Mouse (Mus musculus): ENCODE measurements around the gene Plpp2. TPM values are rescaled to one million over a fixed set of nuclear protein-coding genes. Genes with fewer than 3 reads are reported as not detected.

Gene Plpp2
- 19.3 and 25.7 TPM in 2 replicates for polyA plus RNA-seq (2016; fragmentation: Nextera tagmentation; extraction: Ambion mirVana)

DNA sequence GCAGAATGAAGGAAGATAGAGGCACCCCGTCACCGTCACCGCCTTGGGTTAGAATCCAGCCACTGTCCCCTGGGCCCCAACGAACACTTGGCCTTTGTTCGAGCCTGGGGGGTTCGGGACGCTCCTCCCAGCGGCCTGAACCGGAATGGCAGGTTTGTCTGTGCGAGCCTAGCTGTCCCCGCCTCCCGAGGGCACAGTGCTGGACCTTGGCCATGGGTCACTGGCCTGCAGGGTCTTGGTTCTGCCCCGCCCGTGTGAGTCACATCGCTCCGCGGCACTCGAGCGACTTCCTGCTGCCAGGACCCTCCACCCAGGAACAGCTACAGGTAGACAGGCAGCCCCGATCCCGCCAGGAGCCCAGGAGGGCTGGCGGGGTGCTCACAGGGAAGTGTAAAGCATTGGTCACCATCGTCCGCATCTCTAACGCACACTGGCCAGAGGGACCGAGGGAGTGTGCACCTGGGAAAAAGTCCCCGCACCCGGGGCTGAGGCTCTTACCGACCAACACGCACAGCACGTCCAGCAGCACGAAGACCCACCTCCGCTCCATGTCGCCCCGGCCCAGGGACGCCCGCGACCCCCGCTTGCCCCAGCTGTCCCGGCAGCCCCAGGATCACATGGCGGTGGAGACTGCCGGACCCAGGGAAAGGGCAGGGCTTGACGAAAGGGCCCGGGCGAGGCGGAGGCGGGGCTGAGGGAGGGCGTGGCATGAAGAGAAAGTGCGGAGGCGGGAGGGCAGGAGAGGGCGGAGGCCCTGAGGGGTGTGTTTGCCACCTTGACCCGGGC, at the start of gene Plpp2:
Gene Plpp2, minus strand, starts transcription at position 671 of the 786 bp plus-strand sequence.
- Histone ChIP-seq H3K4me3 (peak within 1 kb of the TSS; percentile 62), H3K27ac (peak within 1 kb of the TSS; percentile 83), H3K4me1 (replicated peaks) (peaks cover 21% of the 10 kb centered on the region), H3K27me3 (ENCODE audit: insufficient read depth, poor library complexity, severe bottlenecking) (peaks cover 24% of the 10 kb centered on the region), H3K9me3 (no peaks in the 10 kb centered on the region), H3K36me3 (peaks cover 7% of the 10 kb centered on the region)
- DNase-seq (ENCODE audit: low spot score): peak; percentile 84
- under 1% methylated on average over 52 of the region's 52 CpGs for WGBS

DNA sequence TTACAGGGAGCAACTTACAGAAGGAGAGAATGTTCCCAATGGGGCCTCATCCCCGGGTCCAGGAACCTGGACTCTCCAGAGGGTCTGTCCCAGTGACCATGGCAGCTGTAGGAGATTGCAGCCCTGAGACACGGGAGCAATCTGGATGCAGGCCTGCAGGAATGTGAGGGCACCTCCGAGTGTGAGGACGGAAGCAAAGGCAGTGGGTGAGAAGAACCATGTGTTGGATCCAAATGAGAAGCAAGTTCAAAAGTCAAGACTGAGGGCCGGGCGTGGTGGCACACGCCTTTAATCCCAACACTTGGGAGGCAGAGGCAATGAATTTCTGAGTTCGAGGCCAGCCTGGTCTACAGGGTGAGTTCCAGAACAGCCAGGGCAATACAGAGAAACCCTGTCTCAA, 47.9 kb upstream of the Plpp2 start:
- Histone ChIP-seq H3K27me3 (ENCODE audit: insufficient read depth, poor library complexity, severe bottlenecking) (peaks cover 4% of the 10 kb centered on the region; the same call in 1 of the 2 replicates), H3K36me3 (no peaks in the 10 kb centered on the region), H3K27ac (no peak overlapping the region), H3K4me3 (no peak overlapping the region), H3K4me1 (replicated peaks) (0 out of 2 replicates have a peak, but pooled peaks cover 5% of the 10 kb centered on the region), H3K9me3 (no peaks in the 10 kb centered on the region)
- WGBS: 89% methylated on average over 8 of the region's 8 CpGs
- no peak for DNase-seq (ENCODE audit: low spot score)

DNA sequence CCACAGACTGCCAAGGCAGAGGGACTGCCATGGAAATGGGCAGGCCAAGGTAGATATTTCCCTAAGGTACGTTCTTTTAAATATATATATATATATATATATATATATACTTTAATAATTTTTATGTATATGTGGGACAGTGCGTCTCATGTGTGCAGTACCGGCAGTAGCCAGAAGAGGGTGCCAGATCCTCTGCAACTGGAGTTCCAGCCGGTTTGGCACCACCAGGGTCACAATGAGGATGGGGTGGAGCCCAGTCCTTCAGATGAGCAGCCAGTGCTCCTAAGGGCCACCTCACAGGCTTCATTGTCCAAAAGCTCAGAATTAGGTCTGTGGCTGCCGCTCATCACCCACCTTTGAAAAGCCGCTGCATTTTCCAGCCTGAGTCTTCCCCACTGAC, 47.2 kb upstream of the Plpp2 start:
- H3K4me1 ChIP-seq (replicated peaks): 0 out of 2 replicates have a peak, but pooled peaks cover 5% of the 10 kb centered on the region
- no peaks in the 10 kb centered on the region for H3K36me3 ChIP-seq
- H3K4me3 ChIP-seq: no peak overlapping the region
- H3K27me3 ChIP-seq (ENCODE audit: insufficient read depth, poor library complexity, severe bottlenecking): peaks cover 4% of the 10 kb centered on the region; the same call in 1 of the 2 replicates
- 40% methylated on average over 6 of the region's 6 CpGs for WGBS
- peak; percentile 69 for DNase-seq (ENCODE audit: low spot score)
- H3K27ac ChIP-seq: no peak overlapping the region
- no peaks in the 10 kb centered on the region for H3K9me3 ChIP-seq

DNA sequence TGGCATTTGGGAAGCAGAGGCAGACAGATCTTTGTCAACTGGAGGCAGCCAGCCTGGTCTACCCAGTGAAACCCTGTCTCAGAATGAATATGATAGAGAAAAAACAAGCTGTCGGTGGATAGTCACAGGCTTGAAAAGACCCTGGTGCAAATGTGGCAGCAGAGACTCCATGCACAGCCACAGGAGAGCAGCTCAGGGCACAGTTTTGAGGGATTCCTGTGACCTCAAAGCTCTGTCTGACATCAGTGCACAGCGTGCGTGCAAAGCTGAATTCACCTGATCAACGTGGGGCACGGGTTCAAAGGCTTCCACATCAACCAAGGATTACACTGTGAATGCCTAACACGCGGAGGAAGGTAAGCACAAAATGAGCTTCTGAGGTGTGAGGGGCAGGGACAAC, 46.8 kb upstream of the Plpp2 start:
- Histone ChIP-seq H3K36me3 (no peaks in the 10 kb centered on the region), H3K27ac (no peak overlapping the region), H3K9me3 (no peaks in the 10 kb centered on the region), H3K27me3 (ENCODE audit: insufficient read depth, poor library complexity, severe bottlenecking) (peaks cover 4% of the 10 kb centered on the region; the same call in 1 of the 2 replicates), H3K4me1 (replicated peaks) (0 out of 2 replicates have a peak, but pooled peaks cover 5% of the 10 kb centered on the region), H3K4me3 (no peak overlapping the region)
- DNase-seq (ENCODE audit: low spot score): no peak
- WGBS: 69% methylated on average over 7 of the region's 7 CpGs

DNA sequence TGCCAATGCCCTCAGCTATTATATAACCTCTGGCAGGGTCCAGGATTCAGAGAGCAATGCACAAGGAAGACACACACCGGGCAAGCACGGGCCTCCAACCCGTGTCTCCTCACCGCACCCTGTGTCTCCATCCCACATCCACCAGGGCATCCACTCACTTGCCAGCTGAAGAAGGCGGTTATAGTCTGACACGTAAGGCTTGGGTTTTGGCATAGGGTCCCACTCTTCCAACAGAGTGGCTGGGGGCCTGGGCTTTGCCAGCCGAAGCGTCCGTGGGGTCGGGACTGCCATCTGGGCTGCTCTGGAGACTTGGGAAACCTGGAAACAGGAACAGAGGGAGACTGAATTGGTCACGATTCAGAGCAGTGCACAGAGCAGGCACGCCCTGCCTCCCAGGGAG, 46.2 kb upstream of the Plpp2 start:
- no peak overlapping the region for H3K27ac ChIP-seq
- H3K4me1 ChIP-seq (replicated peaks): 0 out of 2 replicates have a peak, but pooled peaks cover 5% of the 10 kb centered on the region

DNA sequence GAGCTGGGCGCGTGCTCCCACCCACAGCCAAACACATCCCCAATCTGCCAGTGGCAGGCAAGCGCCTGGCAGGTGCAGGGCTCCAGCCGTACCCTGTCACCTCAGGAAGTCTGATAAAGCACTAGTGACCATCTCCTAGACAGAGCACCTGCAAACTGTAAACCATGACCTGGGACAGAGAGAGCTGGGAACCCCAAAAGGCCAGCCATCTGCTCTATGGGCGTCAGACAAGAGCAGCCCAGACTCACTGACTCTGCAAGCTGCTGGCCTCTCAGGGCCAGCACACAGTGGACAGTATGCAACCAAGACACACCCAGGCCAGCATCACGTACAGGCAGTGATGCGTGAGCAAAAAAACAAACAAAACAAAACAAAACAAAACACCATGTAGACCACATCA, 45.3 kb upstream of the Plpp2 start:
- no peak for DNase-seq (ENCODE audit: low spot score)
- Histone ChIP-seq H3K4me1 (replicated peaks) (0 out of 2 replicates have a peak, but pooled peaks cover 5% of the 10 kb centered on the region), H3K4me3 (no peak overlapping the region), H3K9me3 (no peaks in the 10 kb centered on the region), H3K36me3 (no peaks in the 10 kb centered on the region), H3K27me3 (ENCODE audit: insufficient read depth, poor library complexity, severe bottlenecking) (peaks cover 4% of the 10 kb centered on the region; the same call in 1 of the 2 replicates), H3K27ac (no peak overlapping the region)
- 78% methylated on average over 7 of the region's 7 CpGs for WGBS

More for the DNA sequence above, 46.2 kb upstream of the Plpp2 start:
- Histone ChIP-seq H3K9me3 (no peaks in the 10 kb centered on the region), H3K27me3 (ENCODE audit: insufficient read depth, poor library complexity, severe bottlenecking) (peaks cover 4% of the 10 kb centered on the region; the same call in 1 of the 2 replicates), H3K36me3 (no peaks in the 10 kb centered on the region), H3K4me3 (no peak overlapping the region)
- no peak for DNase-seq (ENCODE audit: low spot score)
- 85% methylated on average over 12 of the region's 12 CpGs for WGBS

DNA sequence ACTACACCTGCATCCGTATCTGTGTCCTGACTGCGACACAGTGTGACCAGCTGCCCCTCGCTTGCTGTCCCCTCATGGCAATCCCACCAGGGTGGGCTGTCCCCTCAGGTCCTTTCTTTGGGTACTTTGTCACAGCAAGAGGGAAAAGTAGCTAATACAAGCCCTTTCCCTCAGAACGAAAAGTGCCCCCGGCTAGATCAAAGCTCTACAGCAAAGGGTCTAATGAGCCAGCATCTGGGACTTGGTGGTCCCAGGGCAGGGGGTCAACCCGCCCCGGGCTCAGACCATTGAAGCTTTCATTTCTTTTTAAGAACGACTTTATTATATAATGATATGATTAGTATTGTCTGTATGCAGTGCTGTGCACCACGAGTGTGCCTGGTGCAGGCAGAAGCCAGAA, 44.7 kb upstream of the Plpp2 start:
- H3K4me1 ChIP-seq (replicated peaks): 0 out of 2 replicates have a peak, but pooled peaks cover 5% of the 10 kb centered on the region
- 64% methylated on average over 9 of the region's 9 CpGs for WGBS
- no peak overlapping the region for H3K27ac ChIP-seq
- no peak for DNase-seq (ENCODE audit: low spot score)
- peaks cover 4% of the 10 kb centered on the region; the same call in 1 of the 2 replicates for H3K27me3 ChIP-seq (ENCODE audit: insufficient read depth, poor library complexity, severe bottlenecking)
- no peaks in the 10 kb centered on the region for H3K9me3 ChIP-seq
- H3K4me3 ChIP-seq: no peak overlapping the region
- H3K36me3 ChIP-seq: no peaks in the 10 kb centered on the region

DNA sequence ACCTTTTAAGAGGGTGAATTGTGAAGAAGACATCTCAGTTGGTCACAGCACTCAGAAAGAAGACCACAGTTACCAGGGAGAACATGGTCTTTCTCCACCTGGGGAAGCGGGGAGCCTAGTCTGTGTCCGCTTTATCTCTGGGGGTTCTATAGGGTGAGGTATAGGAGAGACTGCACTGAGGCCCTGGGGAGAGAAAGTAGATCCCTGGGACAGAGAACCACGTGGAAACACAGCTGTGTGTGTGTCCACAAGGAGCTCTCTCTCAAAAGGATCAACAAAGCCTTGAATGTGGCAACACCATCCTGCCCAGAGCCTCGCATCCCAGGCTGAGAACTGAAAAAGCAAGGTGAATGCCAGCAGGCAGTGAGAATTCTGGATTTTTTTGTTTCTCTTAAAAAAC, 43.8 kb upstream of the Plpp2 start:
- DNase-seq (ENCODE audit: low spot score): no peak
- Histone ChIP-seq H3K4me1 (replicated peaks) (0 out of 2 replicates have a peak, but pooled peaks cover 5% of the 10 kb centered on the region), H3K4me3 (no peak overlapping the region), H3K27me3 (ENCODE audit: insufficient read depth, poor library complexity, severe bottlenecking) (peaks cover 4% of the 10 kb centered on the region; the same call in 1 of the 2 replicates), H3K27ac (no peak overlapping the region), H3K9me3 (no peaks in the 10 kb centered on the region), H3K36me3 (no peaks in the 10 kb centered on the region)
- WGBS: 71% methylated on average over 4 of the region's 4 CpGs

DNA sequence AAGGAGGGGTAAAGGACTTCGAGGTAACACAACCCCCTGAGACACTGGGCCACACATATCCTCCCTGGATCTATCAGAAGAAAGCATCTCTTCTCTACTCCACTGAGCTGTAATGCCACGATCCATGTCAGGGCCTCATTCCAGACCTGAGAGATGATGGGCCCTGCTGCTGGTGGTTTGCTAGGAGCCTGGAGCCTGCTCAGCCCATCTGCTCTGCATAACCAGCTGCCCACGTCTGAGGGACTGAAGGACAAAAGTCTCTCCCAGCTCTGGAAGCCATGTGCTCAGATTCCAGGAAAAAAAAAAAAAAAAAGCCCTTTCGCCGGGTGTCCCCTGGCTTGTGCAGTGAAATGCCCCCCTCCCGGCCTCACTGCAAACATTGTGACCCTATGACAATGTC, 42.2 kb upstream of the Plpp2 start:
- Histone ChIP-seq H3K27ac (no peak overlapping the region), H3K36me3 (no peaks in the 10 kb centered on the region), H3K4me1 (replicated peaks) (0 out of 2 replicates have a peak, but pooled peaks cover 5% of the 10 kb centered on the region), H3K9me3 (no peaks in the 10 kb centered on the region), H3K4me3 (no peak overlapping the region), H3K27me3 (ENCODE audit: insufficient read depth, poor library complexity, severe bottlenecking) (no peaks in the 10 kb centered on the region; the same call in 1 of the 2 replicates)
- WGBS: 75% methylated on average over 6 of the region's 6 CpGs
- no peak for DNase-seq (ENCODE audit: low spot score)

DNA sequence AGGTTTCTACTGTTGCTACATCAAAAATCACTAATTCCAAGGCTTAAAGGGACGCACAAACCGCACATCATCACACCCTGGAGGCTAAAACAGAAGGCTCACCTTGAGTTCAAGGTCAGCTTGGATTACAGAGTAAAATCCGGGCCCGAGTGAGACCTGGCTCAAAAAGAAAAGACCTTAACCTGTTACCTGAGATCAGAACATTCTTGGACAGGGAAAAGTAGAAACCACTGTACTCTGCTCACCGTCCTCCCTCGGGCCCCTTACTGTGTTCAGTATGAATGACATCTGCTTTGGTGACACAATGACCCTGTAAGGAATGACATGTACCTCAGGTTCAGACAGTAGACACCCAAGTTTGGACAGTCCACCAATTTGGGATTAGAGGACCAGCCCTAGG, 41.2 kb upstream of the Plpp2 start:
- Histone ChIP-seq H3K27me3 (ENCODE audit: insufficient read depth, poor library complexity, severe bottlenecking) (no peaks in the 10 kb centered on the region; the same call in 1 of the 2 replicates), H3K9me3 (no peaks in the 10 kb centered on the region), H3K4me1 (replicated peaks) (0 out of 2 replicates have a peak, but pooled peaks cover 5% of the 10 kb centered on the region), H3K4me3 (no peak overlapping the region), H3K27ac (no peak overlapping the region), H3K36me3 (no peaks in the 10 kb centered on the region)
- WGBS: 94% methylated on average over 6 of the region's 6 CpGs
- no peak for DNase-seq (ENCODE audit: low spot score)

DNA sequence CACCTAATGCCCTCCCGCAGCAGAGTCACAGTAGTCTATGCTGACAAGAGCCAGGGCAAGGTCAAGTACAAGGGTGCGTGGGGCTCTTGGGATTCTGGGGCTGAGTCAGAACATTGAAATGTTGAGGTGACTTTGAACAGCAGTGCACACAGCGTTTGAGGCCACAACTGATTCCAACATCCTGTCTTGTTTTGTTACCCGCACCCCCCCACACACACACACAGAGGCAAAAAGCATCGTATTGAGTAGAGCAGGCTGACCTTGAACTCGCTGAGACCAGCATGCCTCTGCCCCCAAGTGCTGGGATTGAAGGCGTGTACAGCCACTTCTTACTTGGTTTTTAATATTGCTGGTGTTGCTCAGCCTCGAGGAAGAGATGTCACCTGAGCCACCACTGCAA, 40.8 kb upstream of the Plpp2 start:
- no peak for DNase-seq (ENCODE audit: low spot score)
- 84% methylated on average over 8 of the region's 8 CpGs for WGBS
- 0 out of 2 replicates have a peak, but pooled peaks cover 5% of the 10 kb centered on the region for H3K4me1 ChIP-seq (replicated peaks)

DNA sequence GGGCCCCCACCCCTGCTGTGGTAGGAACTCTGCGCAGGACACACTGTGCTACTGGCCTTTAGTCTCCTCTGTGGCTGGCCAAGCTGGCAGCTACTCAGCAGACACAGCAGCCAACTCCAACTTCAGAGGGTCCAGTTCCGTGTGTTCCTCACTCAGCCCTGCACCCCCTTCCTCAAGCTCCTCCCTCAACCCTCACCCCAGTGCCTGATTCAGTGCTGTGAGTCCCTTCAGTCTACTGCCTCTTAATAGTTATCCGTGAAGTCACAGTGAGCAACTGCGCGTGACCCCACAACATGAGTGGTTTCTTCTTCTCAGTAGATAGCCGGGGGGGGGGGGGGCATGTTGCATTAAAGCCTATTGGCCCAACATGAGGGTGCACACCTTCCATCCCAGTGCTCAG, 40.0 kb upstream of the Plpp2 start:
- no peaks in the 10 kb centered on the region for H3K36me3 ChIP-seq

More for the DNA sequence above, 40.8 kb upstream of the Plpp2 start:
- Histone ChIP-seq H3K4me3 (no peak overlapping the region), H3K27me3 (ENCODE audit: insufficient read depth, poor library complexity, severe bottlenecking) (no peaks in the 10 kb centered on the region), H3K27ac (no peak overlapping the region), H3K36me3 (no peaks in the 10 kb centered on the region), H3K9me3 (no peaks in the 10 kb centered on the region)

DNA sequence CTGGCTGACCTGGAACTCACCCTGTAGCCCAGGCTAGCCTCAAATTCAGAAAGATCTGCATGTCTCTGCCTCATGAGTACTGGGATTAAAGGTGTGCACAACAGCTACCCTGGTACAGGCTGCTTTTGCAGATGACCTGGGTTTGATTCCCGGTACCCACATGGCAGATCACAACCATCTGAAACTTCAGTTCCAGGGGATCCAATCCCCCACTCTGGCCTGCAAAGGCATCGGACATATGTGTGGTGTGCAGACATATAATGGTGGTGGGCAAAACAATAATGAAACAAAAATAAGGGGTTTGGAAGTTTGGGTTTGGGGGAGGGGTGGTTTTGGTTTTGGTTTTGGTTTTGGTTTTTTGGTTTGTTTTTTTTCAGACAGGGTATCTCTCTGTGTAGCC, 37.7 kb upstream of the Plpp2 start:
- no peak for DNase-seq (ENCODE audit: low spot score)
- H3K4me1 ChIP-seq (replicated peaks): no peaks in the 10 kb centered on the region
- no peaks in the 10 kb centered on the region for H3K27me3 ChIP-seq (ENCODE audit: insufficient read depth, poor library complexity, severe bottlenecking)
- 94% methylated on average over 2 of the region's 2 CpGs for WGBS
- H3K9me3 ChIP-seq: no peaks in the 10 kb centered on the region
- H3K4me3 ChIP-seq: no peak overlapping the region
- no peak overlapping the region for H3K27ac ChIP-seq
- H3K36me3 ChIP-seq: no peaks in the 10 kb centered on the region

More for the DNA sequence above, 40.0 kb upstream of the Plpp2 start:
- H3K4me1 ChIP-seq (replicated peaks): 0 out of 2 replicates have a peak, but pooled peaks cover 5% of the 10 kb centered on the region
- no peak overlapping the region for H3K27ac ChIP-seq
- H3K9me3 ChIP-seq: no peaks in the 10 kb centered on the region
- no peak for DNase-seq (ENCODE audit: low spot score)
- WGBS: 83% methylated on average over 6 of the region's 6 CpGs
- no peaks in the 10 kb centered on the region for H3K27me3 ChIP-seq (ENCODE audit: insufficient read depth, poor library complexity, severe bottlenecking)
- H3K4me3 ChIP-seq: no peak overlapping the region
